Mouse (Mus musculus): ENCODE measurements around the gene Lcn8. TPM values are rescaled to one million over a fixed set of nuclear protein-coding genes. Genes with fewer than 3 reads are reported as not detected.

Lcn8 gene
- 1 to 10 TPM; 3.3 to 5.1 TPM for total RNA-seq (2021)
- long read RNA-seq, experiment 1, partial matches to known transcripts, result 9 of 10 reads
- long read RNA-seq, experiment 1, other reads (novel, unspliced or antisense), result 1 of 10 reads
- long read RNA-seq, experiment 2, partial matches to known transcripts, result 17 of 17 reads
- long read RNA-seq, experiment 2, other reads (novel, unspliced or antisense), result 0 of 17 reads

DNA sequence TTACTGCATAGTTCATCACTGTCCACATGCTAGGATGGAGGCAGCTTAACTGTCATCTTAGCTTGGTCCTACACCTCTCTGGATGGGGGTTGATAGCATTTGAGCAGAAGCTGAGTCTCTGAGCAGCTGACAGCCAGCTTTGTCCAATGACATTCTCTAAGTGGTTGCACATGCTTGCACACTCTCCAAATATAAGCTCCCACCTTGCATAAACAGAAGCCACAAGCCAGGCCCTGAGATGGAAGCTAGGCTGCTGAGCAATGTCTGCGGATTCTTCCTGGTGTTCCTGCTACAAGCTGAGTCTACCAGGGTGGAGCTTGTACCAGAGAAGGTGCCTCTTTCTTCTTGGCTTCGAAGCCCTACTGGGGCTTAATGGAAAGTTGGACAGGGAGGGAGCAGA is at the start of gene Lcn8:
Gene Lcn8 (plus strand): TSS at position 219 of the 400 bp plus-strand sequence.
- intact Hi-C loops (cut with DNase I), result no loop called here
- Histone ChIP-seq H3K27ac (no peak within 1 kb of the TSS), H3K4me3 (no peak within 1 kb of the TSS)
- DNase-seq, result no peak
- TF ChIP-seq CTCF (IDR thresholded peaks at IDR 0.05), result no peak

DNA sequence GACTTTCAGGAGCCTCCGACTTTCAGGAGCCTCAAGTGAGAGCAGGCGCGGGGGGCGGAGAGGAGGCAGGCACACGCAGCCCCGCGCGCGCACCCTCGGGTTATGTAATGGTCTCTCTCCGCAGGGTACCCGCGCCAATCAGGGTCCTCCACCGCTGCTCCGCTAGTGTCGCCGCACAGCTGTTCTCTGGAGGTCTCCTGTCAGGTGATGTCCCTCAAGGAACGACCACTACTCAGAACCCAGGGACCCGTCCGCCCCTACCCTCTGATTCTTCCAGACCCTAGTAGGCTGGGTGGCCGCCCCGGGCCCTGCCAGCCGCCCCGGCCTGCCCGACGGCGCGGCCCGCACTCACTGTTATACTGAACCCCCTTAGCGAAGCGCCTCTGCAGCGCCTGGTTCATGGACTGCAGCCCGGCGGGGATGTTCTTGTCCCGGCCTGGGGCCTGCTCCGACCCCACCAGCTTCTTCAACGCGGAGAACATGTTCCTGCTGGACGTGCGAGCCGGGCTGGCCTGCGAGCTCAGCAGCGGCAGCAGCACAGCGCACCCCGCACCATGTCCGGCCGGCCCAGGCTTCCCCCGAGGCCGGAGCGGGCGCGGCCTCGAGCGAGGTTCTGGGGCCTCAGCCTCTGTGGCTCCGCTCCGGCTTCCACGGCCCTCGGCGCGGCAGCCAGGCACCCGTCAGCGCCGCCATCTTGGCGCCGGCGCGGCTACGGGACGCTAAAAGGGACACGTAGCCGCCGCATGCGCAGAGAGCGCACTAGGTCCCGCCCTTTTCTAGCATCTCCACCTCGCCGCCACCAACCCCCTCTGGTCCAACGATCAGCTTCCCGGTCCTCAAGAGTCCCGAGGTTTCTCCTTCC is 44.9 kb upstream of the Lcn8 start, which contains the start of gene Rabl6:
Gene Rabl6 (minus strand): TSS at position 761 of the 862 bp plus-strand sequence.
- intact Hi-C loops (cut with DNase I), result no loop called here
- Histone ChIP-seq H3K4me3 (peak within 1 kb of the TSS; percentile 93), H3K27ac (peak within 1 kb of the TSS; percentile 95)
- DNase-seq, result peak; percentile 94
- no peak for TF ChIP-seq CTCF (IDR thresholded peaks at IDR 0.05)

DNA sequence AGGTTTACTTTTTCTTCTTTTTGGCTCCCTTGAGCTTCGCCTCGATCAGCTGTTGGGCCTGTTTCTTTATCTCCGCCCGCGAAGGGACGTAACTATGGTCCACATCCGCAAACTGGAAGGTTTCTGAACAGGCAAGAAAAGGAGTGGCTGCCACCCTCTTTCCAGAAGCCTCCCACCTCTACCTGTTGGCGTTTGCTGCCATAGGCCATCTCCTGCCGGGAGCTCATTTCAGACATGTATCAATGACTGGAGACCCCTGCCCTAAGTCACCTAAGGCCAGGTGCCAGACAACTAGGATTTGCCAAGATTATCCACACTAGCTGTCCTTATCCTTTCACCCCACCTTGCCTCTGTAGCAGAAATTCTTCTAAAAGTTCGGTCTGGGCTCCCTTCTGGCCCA is 44.2 kb upstream of the Lcn8 start:
- Histone ChIP-seq H3K27ac (peak overlapping the region; percentile 95), H3K4me3 (peak overlapping the region; percentile 93)
- no peak for TF ChIP-seq CTCF (IDR thresholded peaks at IDR 0.05)
- no peak for DNase-seq
- intact Hi-C loops (cut with DNase I), result no loop called here

DNA sequence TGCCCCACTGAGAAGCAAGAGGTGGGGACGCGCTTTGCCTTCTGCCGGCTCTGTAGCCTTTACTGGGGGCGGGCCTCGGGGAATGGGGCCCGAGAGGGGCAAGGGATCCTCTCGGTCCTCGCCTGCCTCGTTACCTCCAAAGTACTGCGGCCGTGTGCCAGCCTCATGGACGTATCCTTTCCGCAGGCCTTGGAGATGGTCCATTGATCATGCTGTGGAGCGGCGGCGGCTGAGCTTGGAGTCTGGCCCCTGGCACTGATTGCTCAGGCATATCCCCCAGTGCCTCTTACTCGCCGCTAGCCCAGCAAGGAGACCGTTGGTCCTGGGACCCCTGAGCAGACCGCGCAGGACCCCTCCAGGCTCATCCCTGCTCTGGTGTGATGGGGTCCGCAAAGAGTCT is 36.5 kb upstream of the Lcn8 start:
- no peak overlapping the region for H3K4me3 ChIP-seq
- intact Hi-C loops (cut with DNase I), result no loop called here
- TF ChIP-seq CTCF (IDR thresholded peaks at IDR 0.05), result no peak
- no peak for DNase-seq
- no peak overlapping the region for H3K27ac ChIP-seq

DNA sequence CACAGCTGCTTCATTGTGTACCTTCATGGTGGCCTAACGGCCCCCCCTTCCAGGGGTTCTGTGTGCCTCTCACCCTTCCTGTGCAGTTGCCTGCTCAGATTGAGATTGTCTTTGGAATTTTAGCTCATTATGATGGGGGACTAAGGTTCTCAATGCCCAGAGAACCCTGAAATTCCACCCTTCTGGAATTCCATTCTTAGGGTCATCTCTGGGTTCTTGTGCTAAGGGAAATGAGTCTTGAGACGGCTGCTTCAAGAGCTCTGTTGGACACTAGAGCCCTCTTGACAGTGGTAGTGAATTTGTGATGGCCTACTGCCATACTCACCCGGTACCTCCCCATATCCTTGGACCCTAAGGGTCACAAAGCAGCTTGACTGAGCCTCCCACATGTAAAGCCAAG is 35.3 kb upstream of the Lcn8 start, which contains the start of gene Ccdc183:
Gene Ccdc183 (minus strand): TSS at position 101 of the 400 bp plus-strand sequence.
- no peak for TF ChIP-seq CTCF (IDR thresholded peaks at IDR 0.05)
- Histone ChIP-seq H3K27ac (no peak within 1 kb of the TSS), H3K4me3 (no peak within 1 kb of the TSS)
- intact Hi-C loops (cut with DNase I), result no loop called here
- no peak for DNase-seq

DNA sequence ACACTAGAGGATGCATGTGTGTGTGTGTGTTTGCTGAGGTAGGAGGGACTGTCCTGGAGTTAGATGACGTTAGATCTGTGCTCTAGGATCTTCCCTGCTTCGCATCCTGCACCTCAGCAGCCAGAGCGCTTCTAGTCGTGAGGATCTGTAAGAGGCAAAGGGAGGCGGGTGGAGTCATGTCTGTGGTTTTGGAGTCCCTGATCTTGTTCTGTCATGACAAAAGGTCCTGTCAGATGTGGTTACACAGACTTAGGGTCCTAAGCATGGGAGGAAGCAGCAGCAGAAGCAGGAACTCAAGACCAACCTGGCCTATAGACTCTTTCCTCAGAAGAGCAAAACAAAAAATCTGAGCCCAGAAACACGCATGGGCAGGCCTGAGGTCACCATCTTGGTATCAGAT is 32.5 kb upstream of the Lcn8 start:
- intact Hi-C loops (cut with DNase I), result no loop called here
- DNase-seq, result no peak
- Histone ChIP-seq H3K27ac (no peak overlapping the region), H3K4me3 (no peak overlapping the region)
- TF ChIP-seq CTCF (IDR thresholded peaks at IDR 0.05), result no peak

DNA sequence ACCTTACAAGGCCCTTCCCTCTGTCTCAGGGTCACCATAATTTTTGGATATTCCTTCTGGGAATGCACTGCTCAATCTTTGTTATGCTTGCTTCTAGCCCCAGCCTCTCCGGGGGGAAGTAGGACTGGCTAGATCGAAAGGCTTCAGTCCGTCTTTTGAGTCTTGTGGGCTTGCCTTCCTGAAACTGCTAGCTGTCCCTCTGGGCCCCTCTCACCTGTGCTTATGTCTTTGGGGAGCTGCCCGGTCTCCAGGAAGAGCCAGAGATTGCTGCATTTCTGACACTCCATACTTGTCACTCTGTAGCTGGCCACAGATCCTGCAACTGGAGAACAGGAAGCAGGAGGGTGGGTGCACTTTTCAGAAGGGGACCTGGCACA is 32.1 kb upstream of the Lcn8 start:
- TF ChIP-seq CTCF (IDR thresholded peaks at IDR 0.05), result no peak
- peak overlapping the region; percentile 93; the same call in 1 of the 2 replicates for H3K27ac ChIP-seq
- intact Hi-C loops (cut with DNase I), result no loop called here
- H3K4me3 ChIP-seq, result peak overlapping the region; percentile 83
- no peak for DNase-seq

DNA sequence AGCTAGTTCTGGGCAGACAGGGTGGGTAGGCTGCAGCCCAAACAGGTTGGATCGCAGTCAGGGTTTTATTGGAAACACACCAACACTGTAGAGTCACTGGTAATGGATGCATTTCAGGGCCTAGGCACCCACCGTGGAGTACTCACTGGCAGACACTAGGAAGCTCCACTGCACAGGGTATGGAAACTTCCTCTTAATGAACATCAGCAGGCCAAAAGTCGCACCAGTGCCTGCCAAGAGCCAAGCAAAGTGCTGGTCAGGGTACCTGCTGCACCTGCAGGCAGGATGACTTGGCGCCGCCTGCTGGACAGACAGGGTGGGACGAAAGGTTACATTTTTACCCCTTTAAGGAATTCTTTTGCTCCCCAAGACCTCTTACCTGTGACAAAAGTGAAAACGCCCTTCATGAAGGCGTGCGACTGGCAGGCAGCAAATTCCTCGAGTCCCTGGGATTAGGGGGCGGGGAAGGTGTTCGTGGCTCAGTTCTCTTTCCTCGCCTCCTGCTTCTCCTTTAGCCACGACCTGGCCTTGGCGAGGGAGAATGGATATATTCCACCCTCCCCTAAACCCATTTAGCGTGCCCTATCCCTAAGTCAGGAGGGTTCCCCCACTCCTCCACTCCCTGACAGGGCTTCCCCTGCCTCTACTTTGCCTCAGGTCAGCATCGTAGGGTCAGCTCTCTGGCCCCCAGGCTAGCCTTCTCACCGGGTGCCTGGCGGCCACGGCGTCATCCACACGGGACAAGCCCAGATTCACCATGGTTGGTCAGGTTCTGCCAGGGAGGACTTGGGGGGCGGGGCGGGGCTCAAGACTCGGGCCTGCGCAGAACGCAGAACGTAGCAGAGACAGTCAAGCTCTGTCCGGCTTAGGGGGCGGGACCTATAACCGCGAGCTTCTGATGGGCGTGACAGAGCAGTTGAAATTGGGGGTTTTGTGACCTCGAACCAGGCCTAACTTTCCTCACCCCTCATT is 31.4 kb upstream of the Lcn8 start, which contains the start of gene Tmem141:
Gene Tmem141 (minus strand): TSS at position 777 of the 972 bp plus-strand sequence.
- peak; percentile 79 for TF ChIP-seq CTCF (IDR thresholded peaks at IDR 0.05)
- peak within 1 kb of the TSS; percentile 83 for H3K4me3 ChIP-seq
- peak within 1 kb of the TSS; percentile 93 for H3K27ac ChIP-seq
- intact Hi-C loops (cut with DNase I), result no loop called here
- peak; percentile 94 for DNase-seq

DNA sequence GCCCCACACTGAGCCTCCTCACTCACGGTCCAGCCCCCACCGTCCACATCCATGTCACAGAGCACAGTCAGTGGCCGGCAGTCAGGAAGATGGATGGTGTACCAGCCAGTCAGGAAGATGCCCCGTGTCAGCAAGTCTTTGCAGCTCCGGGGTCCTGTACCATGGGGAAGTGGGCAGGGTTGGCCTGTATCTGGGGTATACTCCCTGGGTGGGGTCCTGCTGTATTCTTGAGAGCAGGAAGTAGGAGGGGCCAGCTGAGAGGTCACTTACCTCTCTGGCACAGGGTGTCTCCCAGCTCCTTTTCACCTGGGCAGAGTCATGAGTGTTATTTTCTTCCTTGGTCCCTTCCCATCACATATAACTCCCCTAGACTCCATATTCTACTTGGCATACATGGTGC is 26.9 kb upstream of the Lcn8 start:
- Histone ChIP-seq H3K4me3 (no peak overlapping the region), H3K27ac (no peak overlapping the region)
- no peak for TF ChIP-seq CTCF (IDR thresholded peaks at IDR 0.05)
- intact Hi-C loops (cut with DNase I), result no loop called here
- DNase-seq, result no peak

DNA sequence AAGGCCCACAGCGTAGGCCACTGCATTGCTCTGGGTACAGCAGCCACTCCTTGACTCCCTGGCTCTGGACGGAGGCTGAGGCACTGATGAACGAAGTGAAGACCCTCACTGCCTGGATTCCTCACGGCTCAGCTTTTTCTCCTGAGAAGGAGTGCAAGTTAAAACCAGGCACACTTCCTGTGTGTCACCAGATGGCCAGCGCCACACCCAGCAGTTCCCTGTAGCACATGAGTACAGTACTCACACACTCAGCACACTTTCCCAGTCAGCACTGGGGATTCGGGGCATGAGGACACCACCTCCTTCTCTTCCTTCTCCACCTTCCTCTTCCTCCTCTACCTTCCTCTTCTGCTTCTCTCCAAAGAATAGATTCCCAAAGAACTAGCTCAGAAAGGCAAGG is 25.1 kb upstream of the Lcn8 start, which contains the start of gene Fcna:
Gene Fcna (minus strand): TSS at position 220 of the 400 bp plus-strand sequence.
- TF ChIP-seq CTCF (IDR thresholded peaks at IDR 0.05), result no peak
- H3K4me3 ChIP-seq, result peak within 1 kb of the TSS; percentile 32
- DNase-seq, result no peak
- peak within 1 kb of the TSS; percentile 35; the same call in 1 of the 2 replicates for H3K27ac ChIP-seq
- intact Hi-C loops (cut with DNase I), result no loop called here

DNA sequence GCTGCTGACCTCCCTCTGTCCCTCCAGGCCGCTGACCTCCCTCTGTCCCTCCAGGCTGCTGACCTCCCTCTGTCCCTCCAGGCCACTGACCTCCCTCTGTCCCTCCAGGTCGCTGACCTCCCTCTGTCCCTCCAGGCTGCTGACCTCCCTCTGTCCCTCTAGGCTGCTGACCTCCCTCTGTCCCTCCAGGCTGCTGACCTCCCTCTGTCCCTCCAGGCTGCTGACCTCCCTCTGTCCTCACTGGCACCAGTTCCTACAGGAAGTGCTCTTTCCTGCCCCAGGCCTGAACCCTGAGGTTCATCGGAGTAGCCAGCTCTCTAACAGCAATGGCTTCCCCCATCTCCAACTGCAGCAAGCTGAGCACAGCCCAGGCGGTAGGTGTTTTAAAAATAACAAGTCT is 24.2 kb upstream of the Lcn8 start:
- Histone ChIP-seq H3K27ac (no peak overlapping the region), H3K4me3 (no peak overlapping the region)
- intact Hi-C loops (cut with DNase I), result no loop called here
- no peak for TF ChIP-seq CTCF (IDR thresholded peaks at IDR 0.05)
- no peak for DNase-seq

DNA sequence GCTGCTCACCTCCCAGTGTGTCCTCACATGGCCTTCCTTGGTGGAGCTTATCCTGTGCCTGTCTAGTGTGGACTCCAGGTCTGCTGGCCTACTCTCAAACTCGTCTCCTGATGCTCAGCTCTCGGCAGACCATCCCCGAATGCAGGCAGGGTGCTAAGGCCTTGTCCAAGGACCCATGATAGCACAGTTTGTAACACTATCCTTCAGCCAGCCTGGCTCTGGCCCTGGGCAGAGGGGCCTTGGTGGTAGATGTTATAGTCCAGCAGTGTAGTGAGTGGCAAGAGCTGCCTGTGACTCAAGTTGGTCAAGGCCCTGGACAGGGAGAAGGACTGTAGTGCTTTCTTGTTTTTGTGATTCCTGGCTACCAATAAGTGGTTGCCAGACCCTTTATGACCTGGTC is 19.3 kb upstream of the Lcn8 start:
- no peak overlapping the region for H3K4me3 ChIP-seq
- no peak for TF ChIP-seq CTCF (IDR thresholded peaks at IDR 0.05)
- intact Hi-C loops (cut with DNase I), result no loop called here
- no peak for DNase-seq
- no peak overlapping the region for H3K27ac ChIP-seq

Data from gastrocnemius, adult 2 months (tissue).